Mouse (Mus musculus): ENCODE measurements around the gene Shisal1. TPM values are rescaled to one million over a fixed set of nuclear protein-coding genes. Genes with fewer than 3 reads are reported as not detected.

Gene Shisal1
- total RNA-seq, 2 experiments from 2014 or later: 1.5 to 1.8 TPM

Other genes starting within 250 kb of the Shisal1 start
- 10 to 100 TPM; 15.6 to 24.9 TPM for gene Parvb, start 215.1 kb downstream of the Shisal1 start, total RNA-seq (2021)
- gene Parvg, start 123.1 kb downstream of the Shisal1 start, total RNA-seq (2021): 1 to 10 TPM; 3.4 to 3.8 TPM
- 1 to 10 TPM; 3.5 to 4.3 TPM for gene Rtl6, start 110.7 kb upstream of the Shisal1 start, total RNA-seq (2021)
- gene Prr5, start 222.5 kb upstream of the Shisal1 start, total RNA-seq (2021): 10 to 100 TPM in 1 of 2 experiments, 1 to 10 TPM in 1; 5.5 to 11.0 TPM